In the genomic region with DNA sequence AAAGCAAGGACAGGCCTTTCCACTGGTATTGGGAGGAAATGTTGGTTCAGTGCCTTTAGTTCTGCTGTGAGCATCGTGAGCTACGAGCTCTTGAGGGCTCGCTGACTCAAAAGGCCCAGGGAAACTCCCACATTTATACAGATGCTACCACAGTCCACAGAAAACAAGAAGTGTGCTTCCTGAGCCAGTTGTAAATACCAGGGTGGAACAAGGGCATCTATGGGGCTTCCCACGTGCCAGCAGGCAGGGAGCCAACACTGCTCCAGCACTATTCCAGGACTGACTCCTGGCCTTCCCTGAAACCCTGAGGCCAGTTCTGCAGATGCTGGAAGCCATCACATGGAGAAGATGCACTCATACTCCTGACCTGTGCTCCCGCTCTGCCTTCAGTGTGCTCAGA, we compare ENCODE assay signal across 10 mouse cellular contexts.
DNase-seq lines count a peak whose midpoint lies in the region; ATAC-seq and TF ChIP-seq lines count a peak whose summit lies in the region.
"Had no signal": no experiment of that assay in that cellular context is flagged by ENCODE, and none has a peak within 500 bp of the region (broad histone marks: within the 10 kb centered on the region; RNA-seq: fewer than 3 reads in every experiment).

No protein-coding gene starts in this region.

- TF ChIP-seq CTCF in hindbrain, postnatal 0 days (IDR thresholded peaks at IDR 0.05; ENCODE audit: low read depth), result no peak

- H3K9me3 ChIP-seq in hindbrain, embryonic 13.5 days, result no peaks in the 10 kb centered on the region
- no peaks in the 10 kb centered on the region for H3K9me3 ChIP-seq in hindbrain, postnatal 0 days (ENCODE audit: low read length)
- H3K9me3 ChIP-seq in forebrain, embryonic 11.5 days (ENCODE audit: control insufficient read depth, low read length), result no peaks in the 10 kb centered on the region
- H3K9me3 ChIP-seq: G1E; lung, embryonic 15.5 days had no signal

- no peak for DNase-seq in hindbrain, postnatal 0 days (ENCODE audit: low spot score)
- peak; percentile 69 for DNase-seq in MN1 (ENCODE audit: low spot score)
- peak; percentile 65 to 78 for DNase-seq in adrenal gland, postnatal 36 days
- peak; percentile 73 for DNase-seq in kidney, postnatal 10 days
- no peak for DNase-seq in forebrain, embryonic 11.5 days (ENCODE audit: low spot score)
- DNase-seq in frontal cortex, postnatal 36 days (ENCODE audit: low spot score in 2 of 2), result no peak

- WGBS in hindbrain, embryonic 13.5 days, result 81% methylated on average over 5 of the region's 5 CpGs
- 55% methylated on average over 5 of the region's 5 CpGs for WGBS in hindbrain, postnatal 0 days
- 83% methylated on average over 5 of the region's 5 CpGs for WGBS in forebrain, embryonic 11.5 days

- H3K4me2 ChIP-seq in hindbrain, embryonic 13.5 days, result no peak overlapping the region
- no peak overlapping the region for H3K4me2 ChIP-seq in hindbrain, postnatal 0 days (ENCODE audit: low read depth, low read length)
- no peak overlapping the region for H3K4me2 ChIP-seq in forebrain, embryonic 11.5 days (ENCODE audit: low read depth, low read length, severe bottlenecking)
- H3K4me2 ChIP-seq: lung, embryonic 15.5 days had no signal

- H3K4me3 ChIP-seq in hindbrain, embryonic 13.5 days, result no peak overlapping the region
- no peak overlapping the region for H3K4me3 ChIP-seq in hindbrain, postnatal 0 days (ENCODE audit: low read length)
- no peak overlapping the region for H3K4me3 ChIP-seq in forebrain, embryonic 11.5 days (ENCODE audit: low read depth, low read length)
- H3K4me3 ChIP-seq: lung, embryonic 15.5 days had no signal

- H3K36me3 ChIP-seq in hindbrain, embryonic 13.5 days, result no peaks in the 10 kb centered on the region
- no peaks in the 10 kb centered on the region for H3K36me3 ChIP-seq in hindbrain, postnatal 0 days (ENCODE audit: insufficient read depth, low read length)
- no peaks in the 10 kb centered on the region for H3K36me3 ChIP-seq in forebrain, embryonic 11.5 days (ENCODE audit: control insufficient read depth, insufficient read depth, low read length)
- H3K36me3 ChIP-seq: lung, embryonic 15.5 days had no signal

- H3K4me1 ChIP-seq in hindbrain, embryonic 13.5 days (replicated peaks), result peaks cover 75% of the 10 kb centered on the region
- no peaks in the 10 kb centered on the region for H3K4me1 ChIP-seq in hindbrain, postnatal 0 days (ENCODE audit: insufficient read depth, low read length)
- H3K4me1 ChIP-seq in forebrain, embryonic 11.5 days (replicated peaks; ENCODE audit: control insufficient read depth, insufficient read depth, low read length), result peaks cover 5% of the 10 kb centered on the region; the same call in 1 of the 2 replicates

- ATAC-seq in hindbrain, embryonic 13.5 days (ENCODE audit: low FRiP score), result no peak
- no peak for ATAC-seq in hindbrain, postnatal 0 days
- no peak for ATAC-seq in forebrain, embryonic 11.5 days (replicated peaks; ENCODE audit: low FRiP score)
- ATAC-seq in megakaryocyte, adult 5-6 weeks (ENCODE audit: poor library complexity, severe bottlenecking), result no peak

- no peaks in the 10 kb centered on the region; the same call in 1 of the 2 replicates for H3K27me3 ChIP-seq in hindbrain, embryonic 13.5 days
- H3K27me3 ChIP-seq in hindbrain, postnatal 0 days (ENCODE audit: insufficient read depth, low read length), result no peaks in the 10 kb centered on the region
- H3K27me3 ChIP-seq in forebrain, embryonic 11.5 days (ENCODE audit: control insufficient read depth, insufficient read depth, low read length), result no peaks in the 10 kb centered on the region
- H3K27me3 ChIP-seq: lung, embryonic 15.5 days had no signal

- H3K9ac ChIP-seq in hindbrain, embryonic 13.5 days, result 0 out of 2 replicates have a peak overlapping the region, but pooled peaks have one; percentile 0
- no peak overlapping the region for H3K9ac ChIP-seq in hindbrain, postnatal 0 days (replicated peaks; ENCODE audit: low read length)
- no peak overlapping the region for H3K9ac ChIP-seq in forebrain, embryonic 11.5 days (ENCODE audit: low read length)
- H3K9ac ChIP-seq: lung, embryonic 15.5 days had no signal

- H3K27ac ChIP-seq in hindbrain, embryonic 13.5 days, result no peak overlapping the region
- H3K27ac ChIP-seq in hindbrain, postnatal 0 days, result no peak overlapping the region
- H3K27ac ChIP-seq in forebrain, embryonic 11.5 days (ENCODE audit: low read depth, low read length), result no peak overlapping the region
- H3K27ac ChIP-seq: lung, embryonic 15.5 days had no signal

Comparison
In these comparisons a context has a peak if more than half of its experiments do, and no peak if none do; other contexts are left out.
1. DNase-seq: peak in MN1 (single experiment), adrenal gland, postnatal 36 days (2 of 2) and kidney, postnatal 10 days (single experiment); none in hindbrain, postnatal 0 days (single experiment), forebrain, embryonic 11.5 days (single experiment) and frontal cortex, postnatal 36 days (0 of 2).